Mouse (Mus musculus): ENCODE results near the gene Fry. TPM values are rescaled to one million over a fixed set of nuclear protein-coding genes. Genes with fewer than 3 reads are reported as not detected.
A peak's percentile ranks its signal among the peaks of the same experiment; 100 is the strongest.

The Fry gene
- total RNA-seq, 2 experiments from 2014 or later = 73.5 to 85.7 TPM

DNA sequence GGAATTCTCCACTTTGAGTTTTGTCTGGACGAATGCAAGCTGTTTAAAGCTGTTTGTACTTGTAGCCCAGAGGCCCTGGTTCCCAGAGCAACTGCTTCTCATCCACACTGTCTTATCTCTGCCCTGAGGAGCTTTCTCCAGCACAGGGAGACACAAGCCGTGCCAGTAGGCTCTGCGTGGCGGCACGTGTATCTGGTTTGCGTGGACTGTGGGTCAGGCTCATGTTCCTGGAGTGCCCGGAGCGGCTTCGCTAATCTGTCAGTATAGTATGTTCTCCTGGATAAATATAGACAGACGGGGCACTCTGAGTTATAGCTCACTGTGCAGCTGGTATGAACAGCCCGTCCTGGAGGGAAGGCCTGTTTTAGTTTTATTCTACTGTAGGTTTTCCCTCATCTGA is 176.7 kb downstream of the Fry start:
- intact Hi-C loops (cut with DNase I) = loop anchor here (2.0 kb wide), 1 partner anchor 42 kb away; no protein-coding TSS in a partner anchor
- no peak for TF ChIP-seq CTCF (IDR thresholded peaks at IDR 0.05)
- H3K27ac ChIP-seq = peak overlapping the region; percentile 95
- peak overlapping the region; percentile 75 for H3K4me3 ChIP-seq
- peak; percentile 82 for DNase-seq

DNA sequence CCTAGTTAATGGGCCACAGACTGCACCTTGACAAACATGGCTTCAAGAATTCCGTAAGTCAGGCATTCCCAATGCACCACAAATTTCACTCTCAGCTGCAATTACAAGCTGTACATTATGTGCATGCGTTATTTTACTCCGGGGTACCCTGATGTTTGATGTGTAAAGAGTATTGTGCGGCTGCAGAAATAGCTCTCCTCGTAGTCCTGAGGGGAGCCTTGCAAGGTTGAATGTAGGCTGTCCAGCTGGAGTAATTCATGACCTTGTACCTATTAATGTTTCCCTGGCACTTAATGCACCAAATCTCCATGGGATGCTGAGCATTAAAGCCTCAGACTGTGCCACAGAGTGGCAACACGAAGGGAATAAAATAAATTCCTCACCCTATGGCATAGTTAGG is 180.5 kb downstream of the Fry start:
- DNase-seq = no peak
- Histone ChIP-seq H3K27ac (peak overlapping the region; percentile 63), H3K4me3 (peak overlapping the region; percentile 30)
- no peak for TF ChIP-seq CTCF (IDR thresholded peaks at IDR 0.05)
- intact Hi-C loops (cut with DNase I) = no loop called here

DNA sequence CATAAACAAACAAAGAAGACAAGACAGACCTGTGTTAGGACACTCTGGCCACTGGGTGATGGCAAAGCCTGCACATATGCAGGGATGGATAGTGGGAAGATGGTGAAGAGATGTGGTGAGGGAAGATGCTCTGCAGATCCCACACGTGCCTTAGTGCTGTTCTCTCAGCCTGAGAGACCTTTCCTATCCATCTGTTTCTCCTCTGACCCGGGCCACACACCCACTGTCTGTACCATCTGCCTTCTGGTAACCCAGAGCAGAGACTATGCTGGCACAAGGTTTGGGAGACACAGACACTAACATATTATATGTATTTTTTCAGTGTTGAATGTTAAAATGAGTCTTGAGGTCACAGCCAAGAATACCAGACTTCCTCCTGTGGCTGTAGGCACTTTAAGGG is 183.7 kb downstream of the Fry start:
- intact Hi-C loops (cut with DNase I) = no loop called here
- DNase-seq = no peak
- Histone ChIP-seq H3K27ac (peak overlapping the region; percentile 90), H3K4me3 (no peak overlapping the region)
- no peak for TF ChIP-seq CTCF (IDR thresholded peaks at IDR 0.05)

DNA sequence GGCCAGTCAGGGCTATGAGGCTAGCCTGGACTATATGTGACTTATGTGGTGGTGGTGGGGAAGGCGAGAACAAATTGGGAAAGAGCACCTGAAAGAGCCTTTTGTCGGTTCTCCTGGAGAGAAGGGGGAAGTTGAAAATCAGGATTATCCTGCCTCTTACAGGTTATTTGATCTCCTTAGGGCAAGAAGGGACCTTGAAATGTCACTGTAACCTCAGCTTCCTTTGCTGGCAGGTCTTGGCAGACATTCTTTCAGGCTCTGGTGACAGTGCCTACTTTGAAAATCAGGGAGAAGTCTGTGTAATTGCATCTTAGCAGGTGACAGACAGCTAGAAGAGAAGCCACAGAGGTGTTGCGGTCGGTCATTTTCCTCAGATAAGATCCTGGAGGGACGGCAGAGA is 184.6 kb downstream of the Fry start:
- intact Hi-C loops (cut with DNase I) = no loop called here
- DNase-seq = peak; percentile 52
- TF ChIP-seq CTCF (IDR thresholded peaks at IDR 0.05) = no peak
- peak overlapping the region; percentile 90 for H3K27ac ChIP-seq
- peak overlapping the region; percentile 50 for H3K4me3 ChIP-seq

DNA sequence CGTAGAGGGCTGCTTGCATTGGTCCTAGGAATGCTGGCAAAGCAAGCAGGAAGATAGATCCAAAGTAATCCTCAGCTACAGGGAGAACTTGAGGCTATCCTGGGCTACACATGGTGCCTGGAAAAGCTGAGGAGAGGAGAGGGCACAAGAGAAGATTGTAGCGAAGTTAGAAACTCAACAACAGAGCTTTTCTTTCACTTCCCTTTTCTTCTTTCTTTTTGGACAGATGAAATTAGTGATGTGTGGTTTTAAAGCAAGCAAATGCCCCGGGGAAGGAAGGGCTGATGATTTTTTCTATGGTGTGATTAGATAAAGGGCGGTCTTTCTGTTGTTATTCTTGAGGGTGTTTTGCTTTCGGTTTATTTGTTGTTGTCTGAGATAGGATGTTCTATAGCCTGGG is 188.1 kb downstream of the Fry start:
- H3K4me3 ChIP-seq = no peak overlapping the region
- peak overlapping the region; percentile 56; the same call in 1 of the 2 replicates for H3K27ac ChIP-seq
- TF ChIP-seq CTCF (IDR thresholded peaks at IDR 0.05) = no peak
- no peak for DNase-seq
- intact Hi-C loops (cut with DNase I) = no loop called here

DNA sequence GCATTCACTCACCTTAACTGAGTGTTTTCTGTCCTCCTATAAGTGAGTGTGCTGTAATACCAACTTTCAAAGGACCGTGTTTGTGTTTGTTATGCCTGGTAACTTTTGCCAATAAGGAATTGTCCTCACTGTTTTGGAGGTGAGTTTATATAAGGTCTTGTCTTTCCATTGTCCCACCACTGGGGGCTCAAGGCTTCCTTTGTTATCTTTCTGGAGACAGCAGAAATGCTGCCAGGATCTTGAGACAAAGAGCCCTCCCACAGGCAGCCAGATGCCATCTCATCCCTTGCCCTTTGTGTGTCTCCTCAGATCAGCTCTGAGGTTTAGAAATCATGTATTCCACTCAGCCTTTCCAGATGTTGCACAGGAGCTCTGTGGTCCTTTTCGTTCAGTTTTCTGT is 194.8 kb downstream of the Fry start:
- no peak for DNase-seq
- intact Hi-C loops (cut with DNase I) = no loop called here
- TF ChIP-seq CTCF (IDR thresholded peaks at IDR 0.05) = no peak
- no peak overlapping the region for H3K27ac ChIP-seq
- H3K4me3 ChIP-seq = no peak overlapping the region

DNA sequence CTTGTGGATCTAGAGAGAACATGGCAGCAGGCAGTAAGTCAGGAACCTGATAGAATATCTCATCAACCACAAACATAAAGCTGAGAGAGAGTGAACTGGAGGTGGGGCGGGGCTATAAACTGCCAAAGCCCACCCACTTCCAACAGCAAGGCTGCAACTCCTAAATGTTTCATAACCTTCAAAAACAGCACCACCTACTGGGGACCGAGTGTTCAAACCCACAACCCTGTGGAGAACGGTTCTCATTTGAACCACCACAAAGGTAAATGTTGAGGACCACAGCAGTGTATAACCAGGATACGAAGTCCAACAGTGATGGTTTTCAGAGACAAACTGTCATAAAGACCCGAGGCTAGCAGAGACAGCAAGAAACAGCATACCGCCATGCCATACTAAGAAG is 196.1 kb downstream of the Fry start:
- TF ChIP-seq CTCF (IDR thresholded peaks at IDR 0.05) = peak; percentile 24
- no peak for DNase-seq
- Histone ChIP-seq H3K27ac (no peak overlapping the region), H3K4me3 (no peak overlapping the region)
- intact Hi-C loops (cut with DNase I) = no loop called here

DNA sequence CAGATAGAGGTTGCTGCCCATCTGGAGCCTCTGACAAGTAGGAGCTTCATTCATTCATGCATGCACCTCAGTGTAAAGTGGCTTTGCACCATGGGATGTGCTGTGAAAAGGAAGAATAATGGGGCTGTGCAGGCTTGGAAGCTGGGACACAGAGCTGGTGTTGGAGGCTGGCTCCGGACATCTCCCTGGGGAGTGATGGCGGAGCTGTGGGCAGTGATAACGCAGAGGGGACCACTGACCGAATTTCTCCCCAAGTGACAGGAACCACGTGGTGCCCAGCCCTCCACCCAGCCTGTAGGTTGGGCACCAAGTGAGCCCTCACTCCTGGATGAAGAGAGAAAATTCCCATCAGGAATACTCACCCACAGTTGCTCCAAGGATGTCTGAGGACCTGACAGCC is 207.0 kb downstream of the Fry start:
- intact Hi-C loops (cut with DNase I) = no loop called here
- DNase-seq = no peak
- no peak for TF ChIP-seq CTCF (IDR thresholded peaks at IDR 0.05)
- Histone ChIP-seq H3K27ac (no peak overlapping the region), H3K4me3 (no peak overlapping the region)

DNA sequence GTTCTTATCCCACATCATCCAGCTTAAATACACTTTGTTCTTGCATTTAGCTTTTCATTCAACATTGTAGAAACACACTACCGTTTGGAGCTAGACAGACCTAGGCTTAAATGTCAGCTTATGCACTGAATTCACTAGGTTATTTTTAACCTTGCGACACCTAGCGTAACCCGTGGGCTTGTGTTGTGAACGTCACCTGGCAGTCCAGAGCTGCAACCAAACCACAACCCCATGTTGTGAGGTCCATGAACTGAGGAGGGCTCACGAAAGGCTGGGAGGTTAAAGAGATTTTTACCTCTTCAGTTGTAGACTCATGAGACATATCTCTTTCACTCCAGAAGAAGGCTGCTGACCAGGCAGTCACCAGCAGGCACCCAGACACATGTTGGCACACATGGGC is 210.2 kb downstream of the Fry start:
- peak overlapping the region; percentile 90 for H3K27ac ChIP-seq
- TF ChIP-seq CTCF (IDR thresholded peaks at IDR 0.05) = no peak; the same call in 1 of the 2 replicates
- peak overlapping the region; percentile 26 for H3K4me3 ChIP-seq
- intact Hi-C loops (cut with DNase I) = no loop called here
- peak; percentile 56 for DNase-seq

DNA sequence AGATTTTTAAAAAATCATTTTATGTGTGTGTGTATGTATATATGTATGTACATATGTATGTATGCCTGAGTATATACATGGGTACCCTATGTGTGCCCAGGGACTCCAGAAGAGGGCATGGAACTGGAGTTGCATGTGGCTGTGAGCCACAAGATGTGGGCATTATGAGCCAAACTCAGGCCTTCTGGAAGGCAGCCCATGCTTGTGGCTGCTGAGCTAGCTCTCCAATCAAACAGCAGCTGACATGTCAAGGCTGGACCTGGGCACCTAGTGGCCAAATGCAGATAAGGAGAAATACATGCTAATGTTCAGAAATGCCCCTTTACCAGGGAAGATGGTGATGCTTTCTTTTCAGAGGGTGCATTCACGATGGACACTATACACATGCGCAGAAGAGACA is 213.4 kb downstream of the Fry start:
- DNase-seq = peak; percentile 84
- intact Hi-C loops (cut with DNase I) = no loop called here

DNA sequence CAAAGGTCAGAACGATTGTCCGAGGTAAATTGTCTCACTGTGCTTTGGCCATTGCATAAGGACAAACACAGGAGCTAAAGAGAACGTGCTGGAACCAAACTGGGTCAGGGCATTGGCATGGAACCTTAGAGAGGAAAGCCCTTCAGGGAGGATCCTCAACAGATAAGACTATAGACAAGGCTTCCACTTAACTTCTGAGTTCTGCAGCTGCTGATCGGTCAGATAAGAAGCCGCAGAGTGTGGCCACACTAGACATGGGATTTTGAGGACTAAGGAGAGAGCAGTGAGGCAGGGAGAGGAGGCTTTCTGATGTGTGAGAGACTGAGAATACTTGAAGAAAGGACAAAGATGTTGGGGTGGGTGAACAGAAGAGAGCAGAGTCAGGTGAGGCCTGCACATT is 214.4 kb downstream of the Fry start:
- DNase-seq = no peak
- no peak for TF ChIP-seq CTCF (IDR thresholded peaks at IDR 0.05)
- intact Hi-C loops (cut with DNase I) = no loop called here
- Histone ChIP-seq H3K4me3 (0 out of 2 replicates have a peak overlapping the region, but pooled peaks have one; percentile 5), H3K27ac (peak overlapping the region; percentile 81)

More for the DNA sequence above, 213.4 kb downstream of the Fry start:
- TF ChIP-seq CTCF (IDR thresholded peaks at IDR 0.05) = peak; percentile 45
- Histone ChIP-seq H3K4me3 (no peak overlapping the region), H3K27ac (peak overlapping the region; percentile 81)

DNA sequence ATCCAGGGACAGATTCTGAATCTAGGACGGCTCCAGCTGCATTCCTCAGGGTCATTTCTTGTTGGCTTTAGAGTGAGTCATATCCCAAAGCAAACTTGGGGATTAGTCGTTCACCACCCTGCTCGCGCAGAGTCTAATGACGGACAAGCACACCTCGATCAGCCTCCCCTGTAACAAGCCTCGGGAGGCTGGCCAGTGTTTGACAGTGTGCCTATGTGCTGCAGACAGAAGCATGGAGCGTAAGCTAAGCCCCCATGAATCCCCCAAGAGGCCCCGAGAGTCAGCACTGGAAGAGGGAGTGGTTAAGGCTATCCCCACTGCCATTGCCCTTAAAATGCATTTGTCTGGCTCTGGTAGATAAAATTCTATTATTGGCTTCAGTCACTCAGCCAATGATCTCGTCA is 214.9 kb downstream of the Fry start:
- H3K27ac ChIP-seq = peak overlapping the region; percentile 81
- DNase-seq = peak; percentile 29
- TF ChIP-seq CTCF (IDR thresholded peaks at IDR 0.05) = no peak
- intact Hi-C loops (cut with DNase I) = no loop called here
- H3K4me3 ChIP-seq = peak overlapping the region; percentile 40

DNA sequence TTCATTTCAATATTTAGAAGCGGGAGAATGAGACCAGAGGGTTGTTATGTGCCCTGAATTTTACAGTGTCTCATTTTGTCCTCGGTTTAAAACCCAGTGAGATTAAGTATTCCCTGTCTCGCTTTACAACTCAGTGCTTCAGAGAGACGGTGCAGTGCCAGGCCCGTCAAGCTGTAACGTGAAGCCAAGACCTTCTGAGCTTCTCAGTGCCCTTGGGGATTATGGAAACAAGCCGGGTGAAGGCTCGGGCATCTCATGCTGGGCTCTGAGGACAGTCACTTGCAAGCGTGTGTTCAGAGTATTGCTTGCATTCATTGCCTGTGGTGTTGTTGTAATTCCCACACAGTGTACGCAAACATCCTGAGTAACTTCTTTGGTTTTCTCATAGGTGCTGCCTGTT is 218.0 kb downstream of the Fry start:
- Histone ChIP-seq H3K27ac (peak overlapping the region; percentile 88), H3K4me3 (peak overlapping the region; percentile 33)
- intact Hi-C loops (cut with DNase I) = loop anchor here (2.0 kb wide), 1 partner anchor 42 kb away; no protein-coding TSS in a partner anchor
- TF ChIP-seq CTCF (IDR thresholded peaks at IDR 0.05) = no peak
- peak; percentile 83 for DNase-seq

DNA sequence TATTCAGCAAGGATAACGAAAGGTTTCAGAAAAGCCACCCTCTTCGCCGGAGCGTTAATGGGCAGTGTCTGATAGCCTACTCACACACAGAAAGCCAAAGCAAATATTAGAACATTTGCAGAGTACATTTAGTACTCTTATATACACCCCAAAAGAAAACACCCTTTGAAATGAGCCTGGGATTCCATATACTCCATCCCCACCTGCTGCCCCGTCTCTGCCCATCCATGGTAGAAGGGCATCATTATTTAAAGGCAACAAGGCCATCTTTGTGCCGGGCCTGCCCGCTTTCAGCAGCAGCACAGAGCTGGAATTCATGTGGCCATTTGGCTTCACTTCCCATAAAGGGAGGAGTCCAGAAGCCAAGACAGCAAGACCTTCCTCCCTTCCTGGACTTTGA is 219.3 kb downstream of the Fry start:
- H3K27ac ChIP-seq = peak overlapping the region; percentile 88
- H3K4me3 ChIP-seq = no peak overlapping the region
- TF ChIP-seq CTCF (IDR thresholded peaks at IDR 0.05) = no peak
- intact Hi-C loops (cut with DNase I) = loop anchor here (2.0 kb wide), 1 partner anchor 43 kb away; no protein-coding TSS in a partner anchor
- DNase-seq = no peak
